Mouse (Mus musculus) neural tube, embryonic 12.5 days (tissue): ENCODE results near the gene Xiap. TPM values are rescaled to one million over a fixed set of nuclear protein-coding genes. Genes with fewer than 3 reads are reported as not detected.
"Not testable (repeated sequence)": the region's sequence is repeated elsewhere in the genome, so short reads cannot be mapped to it uniquely, and the experiment has no call there.

Experiments
- ATAC-seq: fragments of 200-750 bp; cut with Nextera tagmentation; 2 replicates; pipeline ENCODE4 v1.8.0; 2017; ENCODE audit warnings: low read depth, mild to moderate bottlenecking, moderate TSS enrichment, moderate library complexity; ENCODE audit not compliant: low FRiP score
- H3K27ac ChIP-seq: fragments of 300-500 bp; sonication (generic); 2 replicates; pipeline ENCODE4 v1.5.1; 2016
- H3K27me3 ChIP-seq: fragments of 300-500 bp; sonication (generic); replicated peaks from 2 replicates; pipeline ENCODE4 v1.6.1; 2016; ENCODE audit warnings: mild to moderate bottlenecking
- H3K36me3 ChIP-seq: fragments of 300-500 bp; sonication (generic); 2 replicates; pipeline ENCODE4 v1.6.1; 2016; ENCODE audit warnings: mild to moderate bottlenecking
- H3K4me1 ChIP-seq: fragments of 300-500 bp; sonication (generic); 2 replicates; pipeline ENCODE4 v1.6.1; 2016
- H3K4me2 ChIP-seq: fragments of 300-500 bp; sonication (generic); replicated peaks from 2 replicates; pipeline ENCODE4 v1.6.1; 2016; ENCODE audit warnings: mild to moderate bottlenecking
- H3K4me3 ChIP-seq: fragments of 300-500 bp; sonication (generic); 2 replicates; pipeline ENCODE4 v1.5.1; 2016
- H3K9ac ChIP-seq: fragments of 300-500 bp; sonication (generic); 2 replicates; pipeline ENCODE4 v1.6.1; 2016; ENCODE audit warnings: mild to moderate bottlenecking
- H3K9me3 ChIP-seq: fragments of 300-500 bp; sonication (generic); 2 replicates; pipeline ENCODE4 v1.6.1; 2016; ENCODE audit warnings: mild to moderate bottlenecking
- WGBS: fragments of 180-500 bp; shearing (Covaris S2); methylation state at CpG from one replicate; pipeline ENCODE4 v1.1.7; 2016; 5-methylcytosine and 5-hydroxymethylcytosine counted together
- polyA plus RNA-seq: library from polyadenylated mRNA; unstranded; fragments of >200 nt; fragmentation: Nextera tagmentation; extraction: Ambion mirVana; gene quantifications from 2 replicates; pipeline ENCODE4 v1.2.1, GENCODE M21; 2016

Xiap gene
- 11.5 and 12.4 TPM in 2 replicates for polyA plus RNA-seq

- 67% methylated on average over 5 of the region's 5 CpGs for WGBS
- Histone ChIP-seq H3K4me3 (no peak within 1 kb of the TSS), H3K9ac (no peak within 1 kb of the TSS), H3K4me1 (no peaks in the 10 kb centered on the region), H3K27me3 (no peaks in the 10 kb centered on the region), H3K9me3 (no peaks in the 10 kb centered on the region), H3K27ac (no peak within 1 kb of the TSS), H3K4me2 (no peak within 1 kb of the TSS), H3K36me3 (no peaks in the 10 kb centered on the region)
- no peak for ATAC-seq
Observed at GRCm38 (mm10) chrX:42059282-42060068, at the start of gene Xiap. Gene Xiap (plus strand): TSS chrX:42059679.

GRCm38 (mm10) chrX:42012677-42013208 is 46.7 kb upstream of the Xiap start:
- H3K4me1 ChIP-seq: no peaks in the 10 kb centered on the region
- no peaks in the 10 kb centered on the region for H3K27me3 ChIP-seq
- no peak overlapping the region for H3K27ac ChIP-seq
- 86% methylated on average over 2 of the region's 2 CpGs for WGBS
- no peaks in the 10 kb centered on the region for H3K9me3 ChIP-seq
- H3K9ac ChIP-seq: no peak overlapping the region
- H3K4me2 ChIP-seq: no peak overlapping the region
- H3K4me3 ChIP-seq: no peak overlapping the region
- ATAC-seq: no peak
- H3K36me3 ChIP-seq: no peaks in the 10 kb centered on the region

GRCm38 (mm10) chrX:42013776-42014175 is 45.7 kb upstream of the Xiap start:
- no peaks in the 10 kb centered on the region for H3K27me3 ChIP-seq
- ATAC-seq: no peak
- H3K36me3 ChIP-seq: no peaks in the 10 kb centered on the region
- no peaks in the 10 kb centered on the region for H3K9me3 ChIP-seq
- H3K4me2 ChIP-seq: no peak overlapping the region
- H3K4me1 ChIP-seq: no peaks in the 10 kb centered on the region
- no peak overlapping the region for H3K4me3 ChIP-seq
- H3K27ac ChIP-seq: no peak overlapping the region
- no peak overlapping the region for H3K9ac ChIP-seq
- WGBS: 83% methylated on average over 3 of the region's 3 CpGs

DNA sequence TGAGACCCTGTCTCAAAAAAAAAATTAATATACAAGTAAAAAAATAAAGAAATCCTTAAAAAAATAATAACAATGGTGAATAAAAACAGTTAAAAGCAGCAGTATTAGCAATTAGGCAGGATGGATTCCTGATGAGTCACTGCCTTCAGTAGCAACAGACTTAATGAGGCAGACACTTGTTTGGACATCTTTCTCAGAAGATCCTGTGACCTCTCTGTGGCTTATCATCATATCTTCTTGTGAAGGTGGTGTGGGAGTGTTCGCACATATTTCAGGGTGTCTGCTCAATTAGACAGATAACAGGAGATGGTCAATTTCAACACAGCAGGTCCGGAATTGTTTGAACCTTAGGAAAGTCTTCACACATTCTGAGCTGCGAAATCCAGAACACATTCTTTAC is 45.0 kb upstream of the Xiap start:
- Histone ChIP-seq H3K4me3 (no peak overlapping the region), H3K4me2 (no peak overlapping the region), H3K27me3 (no peaks in the 10 kb centered on the region), H3K27ac (no peak overlapping the region), H3K4me1 (no peaks in the 10 kb centered on the region), H3K9ac (no peak overlapping the region), H3K36me3 (no peaks in the 10 kb centered on the region), H3K9me3 (no peaks in the 10 kb centered on the region)
- ATAC-seq: no peak
- WGBS: 93% methylated on average over 3 of the region's 3 CpGs

DNA sequence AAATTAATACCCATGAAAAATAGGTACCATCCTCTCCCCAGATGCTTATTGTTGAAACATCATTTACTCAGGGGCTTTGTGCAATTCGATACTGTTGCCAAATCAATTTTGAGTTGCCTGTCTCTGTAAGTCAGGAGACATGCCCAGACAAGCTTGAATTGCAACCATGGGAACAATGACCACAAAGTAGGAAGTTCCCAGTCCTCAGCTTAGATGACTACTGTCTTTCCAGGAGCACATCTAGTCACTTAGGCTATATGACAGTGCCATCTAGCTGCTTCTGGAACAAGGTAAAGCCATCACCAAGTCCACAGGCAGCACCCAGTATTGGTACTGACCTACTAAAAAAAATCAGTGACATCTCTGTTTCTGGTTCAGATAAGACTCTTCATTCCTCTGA is 41.4 kb upstream of the Xiap start:
- no peaks in the 10 kb centered on the region for H3K36me3 ChIP-seq
- H3K9me3 ChIP-seq: no peaks in the 10 kb centered on the region
- ATAC-seq: no peak
- H3K4me1 ChIP-seq: no peaks in the 10 kb centered on the region
- no peaks in the 10 kb centered on the region for H3K27me3 ChIP-seq
- WGBS: 67% methylated on average over 1 of the region's 1 CpGs
- no peak overlapping the region for H3K4me2 ChIP-seq
- H3K4me3 ChIP-seq: no peak overlapping the region
- H3K27ac ChIP-seq: no peak overlapping the region
- no peak overlapping the region for H3K9ac ChIP-seq

DNA sequence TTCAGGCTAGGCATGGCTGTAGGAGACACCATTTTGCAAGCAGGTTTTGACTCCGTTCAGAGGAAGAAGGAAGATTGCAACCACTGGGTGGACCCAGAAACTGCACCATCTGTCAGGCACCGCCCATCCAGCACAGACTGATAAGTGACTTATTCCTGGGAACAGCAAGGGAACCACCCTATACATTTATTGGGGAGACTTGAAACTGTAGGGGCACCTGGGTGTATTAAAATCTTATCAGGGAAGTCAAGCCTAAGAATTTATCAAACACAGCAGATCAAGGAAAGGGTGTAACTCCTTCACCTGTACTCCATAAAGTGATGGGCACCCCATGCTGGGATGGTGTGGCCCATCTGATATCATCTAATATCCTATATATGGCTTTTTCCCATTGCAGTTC is 40.0 kb upstream of the Xiap start:
- Histone ChIP-seq H3K27ac (no peak overlapping the region), H3K9me3 (no peaks in the 10 kb centered on the region), H3K9ac (no peak overlapping the region), H3K4me3 (no peak overlapping the region), H3K27me3 (no peaks in the 10 kb centered on the region), H3K4me2 (no peak overlapping the region), H3K36me3 (no peaks in the 10 kb centered on the region), H3K4me1 (no peaks in the 10 kb centered on the region)
- WGBS: 84% methylated on average over 2 of the region's 2 CpGs
- no peak for ATAC-seq

DNA sequence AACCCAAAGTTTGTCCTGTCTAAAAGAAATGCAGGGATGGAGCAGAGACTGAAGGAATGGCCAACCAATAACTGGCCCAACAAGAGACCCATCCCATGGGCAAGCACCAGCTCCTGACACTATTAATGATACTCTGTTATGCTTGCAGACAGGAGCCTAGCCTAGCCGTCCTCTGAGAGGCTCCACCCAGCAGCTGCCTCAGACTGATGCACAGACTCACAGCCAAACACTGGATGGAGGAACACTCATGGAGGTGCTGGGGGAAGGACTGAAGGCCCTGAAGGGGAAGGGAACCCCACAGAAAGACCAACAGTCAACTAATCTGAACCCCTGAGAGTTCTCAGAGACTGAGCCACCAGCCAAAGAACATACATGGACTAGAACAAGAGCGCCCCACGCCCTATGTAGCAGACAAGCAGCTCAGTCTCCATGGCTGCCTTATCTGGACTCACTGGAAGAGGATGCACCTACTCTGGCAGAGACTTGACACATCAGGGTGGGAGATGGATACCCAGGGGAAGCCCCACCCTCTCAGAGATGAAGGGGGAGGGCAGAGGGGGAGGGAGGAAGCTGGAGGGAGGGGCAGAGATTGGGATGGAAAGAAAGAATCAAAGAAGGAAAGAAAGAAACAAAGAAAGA is 33.6 kb upstream of the Xiap start:
- H3K36me3 ChIP-seq, H3K27me3 ChIP-seq, H3K9me3 ChIP-seq, H3K4me3 ChIP-seq, H3K4me2 ChIP-seq, ATAC-seq, H3K27ac ChIP-seq, H3K4me1 ChIP-seq, H3K9ac ChIP-seq: not testable (repeated sequence)
- WGBS: 84% methylated on average over 2 of the region's 3 CpGs

- not testable (repeated sequence) for H3K27me3 ChIP-seq, ATAC-seq, H3K9me3 ChIP-seq, H3K36me3 ChIP-seq, H3K4me3 ChIP-seq, H3K9ac ChIP-seq, H3K4me1 ChIP-seq, H3K4me2 ChIP-seq, H3K27ac ChIP-seq
- WGBS: 71% methylated on average over 2 of the region's 2 CpGs
Observed at GRCm38 (mm10) chrX:42026981-42027380, 32.5 kb upstream of the Xiap start.

- no peak overlapping the region for H3K27ac ChIP-seq
- 36% methylated on average over 8 of the region's 8 CpGs for WGBS
- H3K36me3 ChIP-seq: no peaks in the 10 kb centered on the region
- no peak for ATAC-seq
- H3K4me1 ChIP-seq: no peaks in the 10 kb centered on the region
- no peak overlapping the region for H3K4me3 ChIP-seq
- H3K4me2 ChIP-seq: no peak overlapping the region
- no peaks in the 10 kb centered on the region for H3K9me3 ChIP-seq
- H3K9ac ChIP-seq: no peak overlapping the region
- H3K27me3 ChIP-seq: no peaks in the 10 kb centered on the region
Observed at GRCm38 (mm10) chrX:42033111-42033693, 26.3 kb upstream of the Xiap start.

DNA sequence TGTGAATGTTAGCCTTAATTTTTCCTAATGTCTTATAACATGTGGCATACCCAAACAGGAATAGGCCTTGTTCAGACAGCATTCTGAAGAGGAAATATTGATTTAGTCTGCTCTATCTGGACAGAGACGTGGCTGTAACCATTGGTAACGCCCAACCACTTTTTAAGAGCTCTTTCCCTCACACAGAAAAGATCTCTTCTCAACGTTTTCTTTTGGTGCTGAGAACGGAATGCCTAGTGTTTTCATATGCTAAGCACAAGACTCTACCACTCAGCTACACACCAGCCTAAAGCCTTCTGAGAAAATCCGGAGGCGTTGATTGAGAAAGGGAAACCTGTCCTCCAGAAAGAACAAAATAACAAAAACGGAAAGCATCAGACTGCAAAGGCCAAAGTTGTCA is 25.6 kb upstream of the Xiap start:
- 69% methylated on average over 7 of the region's 7 CpGs for WGBS
- Histone ChIP-seq H3K9me3 (no peaks in the 10 kb centered on the region), H3K4me2 (no peak overlapping the region), H3K27ac (no peak overlapping the region), H3K27me3 (no peaks in the 10 kb centered on the region), H3K9ac (no peak overlapping the region), H3K4me3 (no peak overlapping the region), H3K4me1 (no peaks in the 10 kb centered on the region), H3K36me3 (no peaks in the 10 kb centered on the region)
- no peak for ATAC-seq

GRCm38 (mm10) chrX:42039481-42039880 is 20.0 kb upstream of the Xiap start:
- Histone ChIP-seq H3K4me3 (no peak overlapping the region), H3K9me3 (no peaks in the 10 kb centered on the region), H3K4me2 (no peak overlapping the region), H3K36me3 (no peaks in the 10 kb centered on the region), H3K27ac (no peak overlapping the region), H3K9ac (no peak overlapping the region), H3K4me1 (no peaks in the 10 kb centered on the region), H3K27me3 (no peaks in the 10 kb centered on the region)
- ATAC-seq: no peak
- 75% methylated on average over 5 of the region's 6 CpGs for WGBS

- Histone ChIP-seq H3K9me3 (no peaks in the 10 kb centered on the region), H3K9ac (no peak overlapping the region), H3K27ac (no peak overlapping the region), H3K4me1 (no peaks in the 10 kb centered on the region), H3K4me3 (no peak overlapping the region), H3K36me3 (no peaks in the 10 kb centered on the region), H3K4me2 (no peak overlapping the region), H3K27me3 (no peaks in the 10 kb centered on the region)
- no peak for ATAC-seq
- WGBS: 83% methylated on average over 7 of the region's 7 CpGs
Observed at GRCm38 (mm10) chrX:42044935-42045334, 14.5 kb upstream of the Xiap start.
